Comparison of ENCODE assay signal across 25 mouse cellular contexts in the genomic region with DNA sequence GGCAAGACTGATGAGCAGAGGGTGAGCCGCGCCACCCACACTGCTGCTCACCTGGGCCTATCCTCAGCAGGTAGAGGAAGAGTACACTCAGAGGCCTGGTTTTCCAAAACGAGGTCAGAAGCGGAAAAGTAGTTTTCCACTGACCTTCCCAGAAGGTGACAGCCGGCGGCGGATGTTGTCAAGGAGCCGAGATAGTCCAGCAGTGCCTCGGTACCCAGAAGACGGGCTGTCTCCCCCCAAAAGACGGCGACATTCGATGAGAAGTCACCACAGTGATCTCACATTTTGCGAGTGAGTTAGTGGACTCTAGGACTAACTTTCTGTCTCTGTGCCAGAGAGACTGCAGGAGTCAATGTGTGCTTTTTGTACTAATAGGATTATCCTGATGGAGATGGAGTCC. TPM values are rescaled to one million over a fixed set of nuclear protein-coding genes. Genes with fewer than 3 reads are reported as not detected.
DNase-seq lines count a peak whose midpoint lies in the region; ATAC-seq and TF ChIP-seq lines count a peak whose summit lies in the region.
"Had no signal": no experiment of that assay in that cellular context is flagged by ENCODE, and none has a peak within 500 bp of the region (broad histone marks: within the 10 kb centered on the region; RNA-seq: fewer than 3 reads in every experiment).

No protein-coding gene starts in this region.

- no peaks in the 10 kb centered on the region for H3K9me3 ChIP-seq in stomach, embryonic 15.5 days
- H3K9me3 ChIP-seq in stomach, postnatal 0 days (ENCODE audit: control insufficient read depth, low read length): no peaks in the 10 kb centered on the region
- H3K9me3 ChIP-seq: embryonic facial prominence, embryonic 13.5 days; embryonic facial prominence, embryonic 15.5 days; forebrain, embryonic 10.5 days; forebrain, embryonic 12.5 days had no signal

- intact Hi-C loops in heart, postnatal 10 days (cut with DNase I): no loop called here

- no peaks in the 10 kb centered on the region for H3K27me3 ChIP-seq in stomach, embryonic 15.5 days (replicated peaks)
- no peaks in the 10 kb centered on the region for H3K27me3 ChIP-seq in stomach, postnatal 0 days (ENCODE audit: control insufficient read depth, insufficient read depth, low read length)
- H3K27me3 ChIP-seq: CH12.LX; embryonic facial prominence, embryonic 13.5 days; embryonic facial prominence, embryonic 15.5 days; forebrain, embryonic 12.5 days had no signal

- TF ChIP-seq CTCF in stomach, postnatal 0 days (IDR thresholded peaks at IDR 0.05; ENCODE audit: low read depth): no peak

- 89% methylated on average over 14 of the region's 14 CpGs for WGBS in stomach, embryonic 15.5 days
- WGBS in stomach, postnatal 0 days: 90% methylated on average over 14 of the region's 14 CpGs

- peak; percentile 89 for DNase-seq in heart, adult 11 months
- DNase-seq in heart, postnatal 10 days: no peak
- no peak for DNase-seq in stomach, postnatal 0 days (ENCODE audit: low spot score)
- DNase-seq in ovary, adult 18-20 months (ENCODE audit: low spot score): no peak
- DNase-seq: adrenal gland, adult 2 months; adrenal gland, postnatal 10 days; adrenal gland, postnatal 25 days; B cell, adult 2 months; cerebellum, adult 11 months; cerebellum, adult 18-20 months; cerebellum, adult 8-10 months; cerebellum, adult 9-11 months; cerebellum, postnatal 14 days; cerebellum, postnatal 36 days; embryo, embryonic 11 days had no signal

- H3K4me3 ChIP-seq in stomach, embryonic 15.5 days (replicated peaks): no peak overlapping the region
- no peak overlapping the region for H3K4me3 ChIP-seq in stomach, postnatal 0 days (ENCODE audit: low read depth, low read length)
- H3K4me3 ChIP-seq: embryonic facial prominence, embryonic 13.5 days; embryonic facial prominence, embryonic 15.5 days; erythroblast, embryonic 14.5 days; forebrain, embryonic 10.5 days; forebrain, embryonic 12.5 days had no signal

- H3K4me2 ChIP-seq in stomach, embryonic 15.5 days: no peak overlapping the region
- no peak overlapping the region for H3K4me2 ChIP-seq in stomach, postnatal 0 days (replicated peaks; ENCODE audit: low read depth)
- H3K4me2 ChIP-seq: embryonic facial prominence, embryonic 13.5 days; embryonic facial prominence, embryonic 15.5 days; forebrain, embryonic 12.5 days had no signal

- H3K36me3 ChIP-seq in stomach, embryonic 15.5 days: peaks cover 62% of the 10 kb centered on the region
- H3K36me3 ChIP-seq in stomach, postnatal 0 days (ENCODE audit: control insufficient read depth, insufficient read depth, low read length): peaks cover 55% of the 10 kb centered on the region

- no peak for TF ChIP-seq EP300 in stomach, postnatal 0 days (optimal IDR thresholded peaks at IDR 0.05)

- 0 out of 2 replicates have a peak, but pooled peaks have one; percentile 16 for ATAC-seq in stomach, embryonic 15.5 days (ENCODE audit: insufficient read depth, low FRiP score, low read depth)
- no peak for ATAC-seq in stomach, postnatal 0 days (ENCODE audit: low FRiP score, low TSS enrichment)
- ATAC-seq: CD4-positive, CD25-positive, alpha-beta regulatory T cell, adult 4 months; forebrain, embryonic 14.5 days; forebrain, embryonic 16.5 days had no signal

- no peak overlapping the region for H3K9ac ChIP-seq in stomach, embryonic 15.5 days
- no peak overlapping the region for H3K9ac ChIP-seq in stomach, postnatal 0 days (ENCODE audit: low read length)
- H3K9ac ChIP-seq: embryonic facial prominence, embryonic 13.5 days; embryonic facial prominence, embryonic 15.5 days; forebrain, embryonic 12.5 days had no signal

- H3K4me1 ChIP-seq in stomach, embryonic 15.5 days: no peaks in the 10 kb centered on the region
- H3K4me1 ChIP-seq in stomach, postnatal 0 days (replicated peaks; ENCODE audit: control insufficient read depth, insufficient read depth): no peaks in the 10 kb centered on the region
- H3K4me1 ChIP-seq: embryonic facial prominence, embryonic 13.5 days; embryonic facial prominence, embryonic 15.5 days; forebrain, embryonic 10.5 days; forebrain, embryonic 12.5 days had no signal

- no peak overlapping the region for H3K27ac ChIP-seq in stomach, embryonic 15.5 days
- no peak overlapping the region for H3K27ac ChIP-seq in stomach, postnatal 0 days (replicated peaks)
- H3K27ac ChIP-seq: embryonic facial prominence, embryonic 13.5 days; forebrain, embryonic 10.5 days; forebrain, embryonic 12.5 days had no signal

RNA-seq across cellular contexts. Expression of a gene that starts 34.6 kb away (rescaled TPM):
- 10 to 100 TPM; 26.1 to 27.8 TPM for total RNA-seq in heart, postnatal 10 days (2021)
- 10.1 and 11.7 TPM in 2 replicates for polyA plus RNA-seq in stomach, embryonic 15.5 days (2015; fragmentation: Nextera tagmentation; extraction: Ambion mirVana)
- 5.5 and 7.9 TPM in 2 replicates for polyA plus RNA-seq in stomach, postnatal 0 days (2015; fragmentation: Nextera tagmentation; extraction: Ambion mirVana)

RNA-seq across cellular contexts. Expression of a gene that starts 42.9 kb away (rescaled TPM):
- 1,000 to 10,000 TPM; 7,591 to 7,651 TPM for total RNA-seq in heart, postnatal 10 days (2021)
- polyA plus RNA-seq in stomach, embryonic 15.5 days (2015; fragmentation: Nextera tagmentation; extraction: Ambion mirVana): 2,393 and 2,495 TPM in 2 replicates
- 2,044 and 2,075 TPM in 2 replicates for polyA plus RNA-seq in stomach, postnatal 0 days (2015; fragmentation: Nextera tagmentation; extraction: Ambion mirVana)

RNA-seq across cellular contexts. Expression of a gene that starts 54.1 kb away (rescaled TPM):
- total RNA-seq in heart, postnatal 10 days (2021): 10 to 100 TPM; 82.8 to 91.0 TPM
- polyA plus RNA-seq in stomach, embryonic 15.5 days (2015; fragmentation: Nextera tagmentation; extraction: Ambion mirVana): 27.3 and 29.8 TPM in 2 replicates
- 15.5 and 17.0 TPM in 2 replicates for polyA plus RNA-seq in stomach, postnatal 0 days (2015; fragmentation: Nextera tagmentation; extraction: Ambion mirVana)
